Mouse (Mus musculus) ES-E14 (cell line): ENCODE data around the gene Fkbp14. TPM values are rescaled to one million over a fixed set of nuclear protein-coding genes. Genes with fewer than 3 reads are reported as not detected.

Source experiments
- DNase-seq: peaks from one replicate; pipeline ENCODE4 v3.0.0-alpha.2; 2013; ENCODE audit warnings: low read depth, low spot score
- H3K27ac ChIP-seq: 2 replicates; pipeline ENCODE4 v1.5.1; 2012; ENCODE audit warnings: low read depth, mild to moderate bottlenecking, low read length, moderate library complexity, mixed read lengths; ENCODE audit not compliant: poor library complexity, insufficient read depth, severe bottlenecking
- H3K36me3 ChIP-seq: 2 replicates; pipeline ENCODE4 v1.6.1; 2012; ENCODE audit warnings: mild to moderate bottlenecking, low read length, moderate library complexity, mixed read lengths; ENCODE audit not compliant: control insufficient read depth, poor library complexity, insufficient read depth, severe bottlenecking
- H3K4me1 ChIP-seq, 2 experiments: fragments of 150-350 bp in 1 of 2; sonication (generic) in 1 of 2; 2 replicates each; pipeline ENCODE4 v1.6.1; 2012; ENCODE audit warnings: low read length in 2 of 2, mild to moderate bottlenecking in 1 of 2, mixed read lengths in 1 of 2; ENCODE audit not compliant: control insufficient read depth in 2 of 2, insufficient read depth in 2 of 2, poor library complexity in 1 of 2
- H3K4me3 ChIP-seq, 2 experiments: fragments of 150-350 bp in 1 of 2; sonication (generic) in 1 of 2; 2 replicates each; pipeline ENCODE4 v1.5.1; 2012; ENCODE audit warnings: low read length in 2 of 2, low read depth in 1 of 2, mild to moderate bottlenecking in 1 of 2, mixed read lengths in 1 of 2; ENCODE audit not compliant: insufficient read depth in 1 of 2, poor library complexity in 1 of 2, severe bottlenecking in 1 of 2
- H3K9ac ChIP-seq: 2 replicates; pipeline ENCODE4 v1.6.1; 2012; ENCODE audit warnings: low read depth, mild to moderate bottlenecking, low read length, mixed read lengths; ENCODE audit not compliant: poor library complexity, insufficient read depth, severe bottlenecking
- H3K9me3 ChIP-seq: fragments of 150-350 bp; sonication (generic); 2 replicates; pipeline ENCODE4 v1.6.1; 2012; ENCODE audit warnings: low read depth, mild to moderate bottlenecking, low read length; ENCODE audit not compliant: control insufficient read depth, insufficient read depth
- CHD2 ChIP-seq: IDR thresholded peaks from 2 replicates; pipeline ENCODE4 v1.6.1; 2014; ENCODE audit warnings: mild to moderate bottlenecking, low read depth, low read length, inconsistent platforms
- HCFC1 ChIP-seq: IDR thresholded peaks from 2 replicates; pipeline ENCODE4 v1.6.1; 2012; ENCODE audit warnings: low read length, inconsistent platforms, borderline replicate concordance; ENCODE audit not compliant: insufficient read depth
- MAFK ChIP-seq: IDR thresholded peaks from 2 replicates; pipeline ENCODE4 v1.6.1; 2014; ENCODE audit warnings: mild to moderate bottlenecking, low read depth, low read length, inconsistent platforms; ENCODE audit not compliant: insufficient read depth
- ZC3H11A ChIP-seq: IDR thresholded peaks from 2 replicates; pipeline ENCODE4 v1.6.1; 2012; ENCODE audit warnings: low read depth, mild to moderate bottlenecking, inconsistent platforms, low read length, borderline replicate concordance
- ZNF384 ChIP-seq: IDR thresholded peaks from 2 replicates; pipeline ENCODE4 v1.6.1; 2012; ENCODE audit warnings: low read depth, low read length, inconsistent platforms
- in situ Hi-C, 2 experiments: fragments of 600-800 bp; cut with MboI; formaldehyde crosslinking; loops; one replicate each; pipeline ENCODE4 v1.15.1; 2025; ENCODE audit warnings: low sequenced_read_pairs in 2 of 2, inconsistent platforms in 1 of 2; ENCODE audit not compliant: unreplicated experiment in 2 of 2
- total RNA-seq: library from RNA; depleted of rRNA; stranded (reverse); fragments of 300-350 nt; gene quantifications from 2 replicates; pipeline ENCODE4 v1.2.3, GENCODE M21; 2012

The Fkbp14 gene
- total RNA-seq, 1 experiment = 7.6 TPM

DNA sequence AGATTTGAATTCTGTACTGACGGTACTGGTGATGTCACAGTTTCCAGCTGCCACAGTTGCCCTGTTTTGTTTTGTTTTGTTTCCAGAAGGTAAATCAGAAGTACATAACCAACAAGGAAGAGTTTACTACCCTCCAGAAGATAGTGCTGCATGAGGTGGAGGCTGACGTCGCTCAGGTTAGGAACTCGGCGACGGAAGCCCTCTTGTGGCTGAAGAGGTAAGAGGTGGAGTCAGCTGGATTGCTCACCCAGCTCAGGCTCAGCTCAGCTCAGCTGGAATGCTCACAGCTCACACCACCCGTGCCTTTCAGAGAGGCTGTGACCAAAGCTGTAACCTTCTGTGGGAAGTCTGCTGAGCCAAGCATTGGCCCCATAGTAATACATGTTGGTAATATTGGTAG is 32.6 kb upstream of the Fkbp14 start:
- no peak for TF ChIP-seq HCFC1
- no peak for TF ChIP-seq MAFK
- no peak for TF ChIP-seq CHD2
- TF ChIP-seq ZNF384 = no peak
- TF ChIP-seq ZC3H11A = 0 out of 2 replicates have a peak, but pooled peaks have one; percentile 1
- Histone ChIP-seq H3K36me3 (no peaks in the 10 kb centered on the region), H3K9me3 (no peaks in the 10 kb centered on the region), H3K9ac (no peak overlapping the region), H3K27ac (no peak overlapping the region), H3K4me1 (no peaks in the 10 kb centered on the region), H3K4me3 (no peak overlapping the region)
- DNase-seq = peak; percentile 17
- in situ Hi-C loops = no loop called here

DNA sequence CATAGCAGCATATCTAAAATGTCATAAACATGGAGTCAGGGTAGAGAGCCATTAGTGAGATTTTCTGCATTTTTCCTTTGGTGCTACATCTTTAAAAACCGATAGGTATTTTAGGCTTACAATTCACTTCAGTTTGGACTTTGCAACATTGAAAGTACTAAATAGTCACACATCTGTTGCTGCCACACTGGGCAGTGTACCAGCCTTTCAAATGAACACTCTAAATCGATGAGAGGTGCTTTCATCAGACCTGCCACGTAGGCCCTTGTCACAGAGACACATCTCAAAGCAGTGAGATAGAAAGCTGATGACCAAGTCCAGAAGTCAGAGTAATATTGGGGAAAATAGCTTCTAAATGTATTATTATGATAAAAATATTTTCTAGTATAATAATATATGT is 31.3 kb upstream of the Fkbp14 start:
- Histone ChIP-seq H3K9me3 (no peaks in the 10 kb centered on the region), H3K27ac (no peak overlapping the region), H3K4me3 (no peak overlapping the region), H3K36me3 (no peaks in the 10 kb centered on the region), H3K9ac (no peak overlapping the region), H3K4me1 (no peaks in the 10 kb centered on the region)
- DNase-seq = no peak
- TF ChIP-seq HCFC1 = no peak
- no peak for TF ChIP-seq ZNF384
- no peak for TF ChIP-seq ZC3H11A
- TF ChIP-seq MAFK = no peak
- TF ChIP-seq CHD2 = no peak
- in situ Hi-C loops = no loop called here

DNA sequence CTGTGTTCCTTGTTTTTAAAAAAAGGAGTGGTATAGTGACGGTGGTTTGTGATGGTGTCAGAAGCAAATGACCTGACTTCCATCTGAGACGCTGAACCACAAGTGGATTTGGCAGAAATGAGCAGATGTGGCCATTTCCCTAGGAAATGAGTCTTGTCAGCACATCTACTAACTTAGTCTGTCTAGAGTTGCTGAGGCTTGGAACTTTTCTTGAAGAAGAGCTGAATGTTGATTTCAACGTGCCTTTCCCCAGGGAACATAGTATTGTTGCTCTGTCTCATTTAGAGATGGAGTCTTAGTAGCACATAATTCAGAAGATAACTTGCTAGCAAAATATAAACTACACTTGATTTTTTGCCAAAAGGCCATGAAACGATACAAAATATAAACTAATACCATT is 23.2 kb upstream of the Fkbp14 start:
- DNase-seq = no peak
- no peak for TF ChIP-seq CHD2
- no peak for TF ChIP-seq HCFC1
- Histone ChIP-seq H3K27ac (no peak overlapping the region), H3K9ac (no peak overlapping the region), H3K4me3 (no peak overlapping the region), H3K36me3 (no peaks in the 10 kb centered on the region), H3K4me1 (no peaks in the 10 kb centered on the region), H3K9me3 (no peaks in the 10 kb centered on the region)
- in situ Hi-C loops = no loop called here

DNA sequence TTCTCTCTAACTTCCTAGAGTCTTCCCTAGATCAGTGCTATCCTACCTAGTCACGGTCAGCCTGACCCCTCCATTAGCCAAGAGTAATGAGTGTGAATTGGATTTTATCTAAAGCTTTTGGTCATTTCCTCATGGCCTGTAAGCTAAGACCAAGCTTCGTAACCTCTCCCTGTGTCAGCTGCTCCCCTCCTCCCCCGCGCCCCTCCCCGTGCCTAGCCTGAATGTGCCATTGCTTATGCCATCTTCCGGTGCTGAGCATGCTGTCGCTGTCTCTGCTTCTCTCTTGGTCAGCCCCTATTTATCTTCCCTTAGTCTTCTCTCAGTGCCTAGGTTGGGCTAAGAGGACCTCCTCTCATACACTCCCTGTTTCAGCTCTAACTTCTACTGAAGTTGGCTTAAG is 22.4 kb upstream of the Fkbp14 start:
- no peak overlapping the region for H3K4me3 ChIP-seq
- in situ Hi-C loops = no loop called here
- H3K27ac ChIP-seq = no peak overlapping the region
- no peak for DNase-seq
- no peaks in the 10 kb centered on the region for H3K36me3 ChIP-seq
- H3K4me1 ChIP-seq = no peaks in the 10 kb centered on the region
- H3K9me3 ChIP-seq = no peaks in the 10 kb centered on the region
- no peak overlapping the region for H3K9ac ChIP-seq
- TF ChIP-seq HCFC1 = no peak

DNA sequence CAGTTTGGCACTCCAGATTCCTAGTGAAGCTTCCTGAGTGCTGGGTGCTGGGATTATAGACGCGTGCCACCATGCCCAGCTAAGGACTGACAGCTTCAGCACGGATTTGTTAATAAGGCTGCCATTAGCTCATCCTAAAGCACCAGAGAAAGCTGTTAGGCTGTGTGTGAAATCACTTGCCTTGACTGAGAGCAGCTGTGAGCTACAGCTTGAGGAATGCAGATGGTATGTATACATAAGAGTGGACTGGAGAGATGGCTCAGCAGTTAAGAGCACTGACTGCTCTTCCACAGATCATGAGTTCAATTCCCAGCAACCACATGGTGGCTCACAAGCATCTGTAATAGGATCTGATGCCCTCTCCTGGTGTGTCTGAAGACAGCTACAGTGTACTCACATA is 20.3 kb upstream of the Fkbp14 start:
- no peaks in the 10 kb centered on the region for H3K36me3 ChIP-seq
- H3K9me3 ChIP-seq = no peaks in the 10 kb centered on the region
- no peak overlapping the region for H3K27ac ChIP-seq
- H3K4me1 ChIP-seq = no peaks in the 10 kb centered on the region
- in situ Hi-C loops = no loop called here
- TF ChIP-seq CHD2 (no peak), ZC3H11A (no peak), HCFC1 (no peak), MAFK (no peak), ZNF384 (no peak)
- DNase-seq = no peak
- no peak overlapping the region for H3K4me3 ChIP-seq
- H3K9ac ChIP-seq = no peak overlapping the region
